Mouse (Mus musculus): ENCODE measurements at regions not wholly inside any gene's neighbourhood (a gene's known extent, or its start where the extent isn't known, plus 50 kb on each side); places are given as distances from the start of the nearest gene placed in this dataset.

DNA sequence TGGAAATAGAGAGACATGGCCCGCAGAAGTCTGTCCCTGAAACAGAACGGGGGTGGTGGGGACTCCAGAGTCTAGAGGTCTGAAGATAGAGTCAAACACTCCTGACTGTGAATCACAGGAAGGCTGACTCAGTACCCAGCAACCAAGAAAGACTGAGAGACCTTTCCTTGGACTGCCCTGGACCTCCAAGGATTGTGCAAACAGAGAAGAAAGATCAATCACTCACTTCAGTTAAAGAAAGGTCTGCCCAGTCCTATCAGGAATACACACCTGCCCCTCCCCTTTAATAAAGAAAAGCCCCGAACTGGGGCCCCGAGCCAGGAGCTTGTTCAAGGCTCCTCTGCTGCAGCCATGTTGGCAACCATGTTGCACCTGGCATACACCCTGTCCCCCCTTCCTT lies 87.3 kb downstream of the Kcnh2 start:
- H3K4me1 ChIP-seq (replicated peaks; ENCODE audit: control insufficient read depth, insufficient read depth), result peaks cover 5% of the 10 kb centered on the region; the same call in 1 of the 2 replicates
- H3K36me3 ChIP-seq (ENCODE audit: control insufficient read depth, insufficient read depth, low read length), result no peaks in the 10 kb centered on the region
- 45% methylated on average over 4 of the region's 4 CpGs for WGBS
- no peak for TF ChIP-seq EP300 (optimal IDR thresholded peaks at IDR 0.05)
- no peak for TF ChIP-seq CTCF (IDR thresholded peaks at IDR 0.05; ENCODE audit: low read depth)
- no peak overlapping the region for H3K27ac ChIP-seq (replicated peaks)
- H3K27me3 ChIP-seq (ENCODE audit: control insufficient read depth, insufficient read depth, low read length), result no peaks in the 10 kb centered on the region
- DNase-seq (ENCODE audit: low spot score) (peak; percentile 51), ATAC-seq (ENCODE audit: low FRiP score, low TSS enrichment) (peak; percentile 64)
- H3K9me3 ChIP-seq (ENCODE audit: control insufficient read depth, low read length), result no peaks in the 10 kb centered on the region
- no peak overlapping the region for H3K4me2 ChIP-seq (replicated peaks; ENCODE audit: low read depth)
- no peak overlapping the region for H3K9ac ChIP-seq (ENCODE audit: low read length)
- H3K4me3 ChIP-seq (ENCODE audit: low read depth, low read length), result no peak overlapping the region

- WGBS, result 96% methylated on average over 3 of the region's 3 CpGs
- H3K27ac ChIP-seq (replicated peaks), result peak overlapping the region; percentile 89; the same call in 1 of the 2 replicates
- no peaks in the 10 kb centered on the region for H3K27me3 ChIP-seq (ENCODE audit: control insufficient read depth, insufficient read depth, low read length)
- TF ChIP-seq EP300 (optimal IDR thresholded peaks at IDR 0.05), result no peak
- TF ChIP-seq CTCF (IDR thresholded peaks at IDR 0.05; ENCODE audit: low read depth), result peak; percentile 17
- no peak for ATAC-seq (ENCODE audit: low FRiP score, low TSS enrichment)
- H3K4me2 ChIP-seq (replicated peaks; ENCODE audit: low read depth), result no peak overlapping the region
- no peaks in the 10 kb centered on the region for H3K36me3 ChIP-seq (ENCODE audit: control insufficient read depth, insufficient read depth, low read length)
- peaks cover 5% of the 10 kb centered on the region; the same call in 1 of the 2 replicates for H3K4me1 ChIP-seq (replicated peaks; ENCODE audit: control insufficient read depth, insufficient read depth)
- no peak overlapping the region for H3K9ac ChIP-seq (ENCODE audit: low read length)
- no peak overlapping the region for H3K4me3 ChIP-seq (ENCODE audit: low read depth, low read length)
- DNase-seq (ENCODE audit: low spot score), result no peak
- H3K9me3 ChIP-seq (ENCODE audit: control insufficient read depth, low read length), result no peaks in the 10 kb centered on the region
These were observed 86.0 kb downstream of the Kcnh2 start for GRCm38 (mm10) chr5:24265431-24265830.

GRCm38 (mm10) chr5:24266344-24267295 lies 84.8 kb downstream of the Kcnh2 start:
- DNase-seq (ENCODE audit: low spot score) (peak; percentile 89), ATAC-seq (ENCODE audit: low FRiP score, low TSS enrichment) (peak; percentile 92)
- 9% methylated on average over 16 of the region's 16 CpGs for WGBS
- H3K4me3 ChIP-seq (ENCODE audit: low read depth, low read length), result no peak overlapping the region
- no peaks in the 10 kb centered on the region for H3K27me3 ChIP-seq (ENCODE audit: control insufficient read depth, insufficient read depth, low read length)
- TF ChIP-seq EP300 (optimal IDR thresholded peaks at IDR 0.05) (no peak), CTCF (IDR thresholded peaks at IDR 0.05; ENCODE audit: low read depth) (peak; percentile 96)
- H3K4me1 ChIP-seq (replicated peaks; ENCODE audit: control insufficient read depth, insufficient read depth), result peaks cover 5% of the 10 kb centered on the region; the same call in 1 of the 2 replicates
- peak overlapping the region; percentile 47 for H3K9ac ChIP-seq (ENCODE audit: low read length)
- H3K36me3 ChIP-seq (ENCODE audit: control insufficient read depth, insufficient read depth, low read length), result no peaks in the 10 kb centered on the region
- H3K4me2 ChIP-seq (replicated peaks; ENCODE audit: low read depth), result peak overlapping the region; percentile 49
- H3K9me3 ChIP-seq (ENCODE audit: control insufficient read depth, low read length), result no peaks in the 10 kb centered on the region
- peak overlapping the region; percentile 89 for H3K27ac ChIP-seq (replicated peaks)
